Mouse (Mus musculus) spleen, adult 10 weeks (tissue): ENCODE measurements around the gene Srsf2. TPM values are rescaled to one million over a fixed set of nuclear protein-coding genes. Genes with fewer than 3 reads are reported as not detected.

Source experiments
- polyA plus RNA-seq: library from polyadenylated mRNA; stranded (reverse); fragments of 350-450 nt; fragmentation: Illumina TruSeq; extraction: RNeasy Lipid Tissue Mini Kit (QIAGEN cat#74804); gene quantifications from one replicate; pipeline ENCODE4 v1.2.3, GENCODE M21; 2015; ENCODE audit warnings: low replicate concordance; ENCODE audit not compliant: insufficient read depth

Srsf2 gene
- polyA plus RNA-seq = 528 TPM

DNA sequence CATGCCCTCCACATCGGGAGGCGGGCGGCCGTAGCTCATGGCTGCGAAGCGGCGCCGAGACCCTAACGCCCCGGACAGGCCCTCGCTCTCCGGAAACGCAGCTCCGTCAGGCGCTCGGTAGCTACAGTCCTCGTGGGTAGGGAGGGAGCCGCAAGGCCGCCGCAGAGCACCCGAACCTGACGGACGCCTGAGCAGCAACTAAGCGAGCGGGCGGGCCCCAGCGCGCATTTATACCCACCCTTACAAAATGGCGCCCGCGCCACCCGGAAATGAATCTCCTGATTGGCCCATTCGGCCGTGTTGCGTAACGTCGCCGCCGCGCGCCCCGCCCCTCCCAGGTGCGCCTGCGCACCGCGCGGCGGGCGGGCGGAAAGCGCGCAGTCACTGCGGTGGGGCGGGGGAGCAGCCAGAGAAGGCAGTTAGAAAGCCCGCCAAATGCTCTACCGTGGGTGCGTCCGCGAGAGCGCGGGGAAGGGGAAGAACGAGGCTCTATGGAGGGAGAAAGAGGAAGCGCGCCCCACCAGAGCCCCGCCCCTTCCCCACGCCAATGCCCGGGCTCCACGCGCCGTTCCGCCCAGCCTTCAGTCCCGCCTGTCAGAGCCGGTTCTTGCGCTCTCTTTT lies at the start of gene Srsf2:
Gene Srsf2 (minus strand): TSS at position 204 of the 621 bp plus-strand sequence.

DNA sequence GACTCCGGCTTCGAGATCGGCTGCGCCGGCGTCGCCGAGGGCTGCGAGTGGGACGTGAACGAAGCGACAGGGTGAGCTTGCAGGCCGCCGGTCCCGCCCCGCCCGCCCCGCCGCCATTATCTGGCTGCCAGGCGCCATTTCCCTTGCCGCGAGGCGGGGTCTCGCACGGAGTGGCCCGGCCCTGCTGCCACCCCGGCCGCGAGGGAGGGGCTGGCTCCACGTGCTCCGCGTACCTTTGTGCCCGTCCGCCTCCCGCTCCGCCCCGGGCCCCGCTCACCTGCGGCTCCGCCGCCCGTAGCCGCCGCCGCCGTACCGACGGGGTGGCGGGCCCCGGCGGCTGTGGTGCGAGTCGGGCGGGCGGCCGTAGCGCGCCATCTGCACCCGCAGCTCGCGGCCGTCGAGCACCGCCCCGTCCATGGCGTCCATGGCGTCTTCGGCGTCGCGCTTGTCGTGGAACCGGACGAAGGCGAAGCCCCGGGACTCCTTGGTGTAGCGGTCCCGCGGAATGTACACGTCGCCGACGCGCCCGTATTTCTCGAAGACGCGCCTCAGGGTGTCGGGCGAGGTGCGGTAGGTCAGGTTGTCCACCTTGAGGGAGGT lies 503 bp downstream of the Srsf2 start, which contains the start of gene Mfsd11:
Gene Mfsd11 (plus strand): TSS at position 150 of the 600 bp plus-strand sequence.

GRCm38 (mm10) chr11:116843261-116844233 lies 9.3 kb downstream of the Srsf2 start, which contains the start of the genes Mettl23 and Jmjd6:
TSS of gene Mettl23 (plus strand) at chr11:116843278.
TSS of gene Jmjd6 (minus strand) at chr11:116843449.

GRCm38 (mm10) chr11:116827534-116828165 lies 25.2 kb downstream of the Srsf2 start, which contains the start of gene Mxra7:
TSS of gene Mxra7 (minus strand) at chr11:116828046.

Other genes starting within 250 kb of the Srsf2 start
- 9.8 TPM for gene Rhbdf2, start 226.1 kb downstream of the Srsf2 start, polyA plus RNA-seq
- gene Prcd, start 199.6 kb downstream of the Srsf2 start, polyA plus RNA-seq = not detected
- 3.1 TPM for gene Cygb, start 198.8 kb downstream of the Srsf2 start, polyA plus RNA-seq
- gene St6galnac1, start 77.6 kb downstream of the Srsf2 start, polyA plus RNA-seq = not detected
- 11.8 TPM for gene Mxra7, start 25.0 kb downstream of the Srsf2 start, polyA plus RNA-seq
- gene Mettl23, start 9.8 kb downstream of the Srsf2 start, polyA plus RNA-seq = 116 TPM
- gene Jmjd6, start 9.6 kb downstream of the Srsf2 start, polyA plus RNA-seq = 39.3 TPM
- 22.4 TPM for gene Mfsd11, start 654 bp downstream of the Srsf2 start, polyA plus RNA-seq
- not detected for gene Mgat5b, start 65.8 kb upstream of the Srsf2 start, polyA plus RNA-seq